Mouse (Mus musculus): ENCODE results near the gene 1600012H06Rik. TPM values are rescaled to one million over a fixed set of nuclear protein-coding genes. Genes with fewer than 3 reads are reported as not detected.
A peak's percentile ranks its signal among the peaks of the same experiment; 100 is the strongest.
"Not testable (repeated sequence)": the region's sequence is repeated elsewhere in the genome, so short reads cannot be mapped to it uniquely, and the experiment has no call there.

The 1600012H06Rik gene
- polyA plus RNA-seq, 1 experiment from 2014 or later = 33.1 TPM

GRCm38 (mm10) chr17:14993139-14993832 lies 50.3 kb downstream of the 1600012H06Rik start:
- ATAC-seq = peak; percentile 93
- not testable (repeated sequence) for H3K27ac ChIP-seq (ENCODE audit: low read length); H3K36me3 ChIP-seq (ENCODE audit: control insufficient read depth, insufficient read depth); H3K9ac ChIP-seq (replicated peaks; ENCODE audit: low read depth, low read length); H3K9me3 ChIP-seq (ENCODE audit: control insufficient read depth, low read length); H3K4me3 ChIP-seq (replicated peaks; ENCODE audit: low read length); H3K4me2 ChIP-seq (ENCODE audit: low read length); H3K27me3 ChIP-seq (replicated peaks; ENCODE audit: control insufficient read depth, insufficient read depth, low read length); H3K4me1 ChIP-seq (replicated peaks; ENCODE audit: control insufficient read depth, insufficient read depth, low read length)
- WGBS = no CpG with 5 or more reads among the region's 47 CpGs

DNA sequence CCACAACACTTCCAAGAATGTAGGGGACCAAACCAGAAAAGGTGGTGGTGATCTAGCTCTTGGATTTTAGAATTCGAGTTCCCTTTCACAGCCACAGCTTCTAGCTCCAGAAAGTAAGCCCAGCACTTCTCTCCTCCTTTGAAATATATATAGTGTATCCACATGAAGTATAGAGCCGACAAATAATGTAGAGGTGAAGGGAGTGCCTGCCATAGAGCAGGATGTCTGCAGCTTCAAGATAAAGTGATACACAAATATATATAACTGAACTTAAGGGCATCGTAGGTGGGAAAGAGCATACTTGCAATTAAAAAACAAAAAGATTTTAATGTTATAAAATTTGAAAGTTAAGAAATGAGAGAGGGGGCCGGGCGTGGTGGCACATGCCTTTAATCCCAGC lies 51.2 kb downstream of the 1600012H06Rik start:
- H3K27me3 ChIP-seq (replicated peaks; ENCODE audit: control insufficient read depth, insufficient read depth, low read length); H3K36me3 ChIP-seq (ENCODE audit: control insufficient read depth, insufficient read depth); H3K4me3 ChIP-seq (replicated peaks; ENCODE audit: low read length); H3K4me2 ChIP-seq (ENCODE audit: low read length); H3K9ac ChIP-seq (replicated peaks; ENCODE audit: low read depth, low read length); ATAC-seq; H3K9me3 ChIP-seq (ENCODE audit: control insufficient read depth, low read length); H3K27ac ChIP-seq (ENCODE audit: low read length); H3K4me1 ChIP-seq (replicated peaks; ENCODE audit: control insufficient read depth, insufficient read depth, low read length): not testable (repeated sequence)
- WGBS = no CpG with 5 or more reads among the region's 5 CpGs

DNA sequence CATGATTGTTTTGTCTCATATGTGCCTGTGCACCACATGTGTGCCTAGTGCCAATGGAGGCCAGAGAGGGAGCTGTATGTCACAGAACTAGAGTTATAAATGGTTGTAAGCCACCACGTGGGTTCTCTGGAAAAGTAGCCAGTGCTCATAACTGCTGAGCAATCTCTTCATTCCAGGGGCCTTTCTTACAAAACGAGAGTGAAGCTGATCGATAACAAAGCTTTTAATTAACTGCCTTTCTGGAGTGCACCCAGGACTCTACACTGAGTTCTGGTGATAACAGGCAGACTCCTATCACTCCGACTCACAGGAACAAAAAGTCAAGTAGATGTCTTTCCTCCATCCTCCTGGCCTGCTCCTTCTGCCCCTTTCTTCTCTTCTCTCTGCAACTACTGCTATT lies 57.1 kb downstream of the 1600012H06Rik start:
- H3K4me2 ChIP-seq (ENCODE audit: low read length); H3K9ac ChIP-seq (replicated peaks; ENCODE audit: low read depth, low read length); H3K9me3 ChIP-seq (ENCODE audit: control insufficient read depth, low read length); H3K4me3 ChIP-seq (replicated peaks; ENCODE audit: low read length); ATAC-seq; H3K4me1 ChIP-seq (replicated peaks; ENCODE audit: control insufficient read depth, insufficient read depth, low read length); H3K27me3 ChIP-seq (replicated peaks; ENCODE audit: control insufficient read depth, insufficient read depth, low read length); H3K36me3 ChIP-seq (ENCODE audit: control insufficient read depth, insufficient read depth); H3K27ac ChIP-seq (ENCODE audit: low read length): not testable (repeated sequence)
- no CpG with 5 or more reads among the region's 4 CpGs for WGBS

- H3K4me2 ChIP-seq (ENCODE audit: low read length); ATAC-seq; H3K27ac ChIP-seq (ENCODE audit: low read length); H3K9ac ChIP-seq (replicated peaks; ENCODE audit: low read depth, low read length); H3K4me1 ChIP-seq (replicated peaks; ENCODE audit: control insufficient read depth, insufficient read depth, low read length); H3K4me3 ChIP-seq (replicated peaks; ENCODE audit: low read length); H3K27me3 ChIP-seq (replicated peaks; ENCODE audit: control insufficient read depth, insufficient read depth, low read length); H3K9me3 ChIP-seq (ENCODE audit: control insufficient read depth, low read length); H3K36me3 ChIP-seq (ENCODE audit: control insufficient read depth, insufficient read depth): not testable (repeated sequence)
- WGBS = no CpG with 5 or more reads among the region's 3 CpGs
These were observed 66.1 kb downstream of the 1600012H06Rik start for GRCm38 (mm10) chr17:15009088-15009487.

Other genes starting within 250 kb of the 1600012H06Rik start
- gene Thbs2, start 248.9 kb upstream of the 1600012H06Rik start, polyA plus RNA-seq (2015; fragmentation: Nextera tagmentation; extraction: Ambion mirVana) = 1.1 and 4.4 TPM in 2 replicates
- gene Wdr27, start within 50 bp of the 1600012H06Rik start, polyA plus RNA-seq (2015; fragmentation: Nextera tagmentation; extraction: Ambion mirVana) = 6.3 and 7.5 TPM in 2 replicates
- 15.1 and 15.3 TPM in 2 replicates for gene Phf10, start 18.1 kb downstream of the 1600012H06Rik start, polyA plus RNA-seq (2015; fragmentation: Nextera tagmentation; extraction: Ambion mirVana)
- gene 9030025P20Rik, start 35.3 kb downstream of the 1600012H06Rik start, polyA plus RNA-seq (2015; fragmentation: Nextera tagmentation; extraction: Ambion mirVana) = 6.9 and 7.5 TPM in 2 replicates
- 0.47 and 0.86 TPM in 2 replicates for gene Gm3417, start 35.6 kb downstream of the 1600012H06Rik start, polyA plus RNA-seq (2015; fragmentation: Nextera tagmentation; extraction: Ambion mirVana)
- 8.5 and 9.9 TPM in 2 replicates for gene Gm3435, start 67.0 kb downstream of the 1600012H06Rik start, polyA plus RNA-seq (2015; fragmentation: Nextera tagmentation; extraction: Ambion mirVana)
- 73.3 and 86.6 TPM in 2 replicates for gene Ermard, start 98.0 kb downstream of the 1600012H06Rik start, polyA plus RNA-seq (2015; fragmentation: Nextera tagmentation; extraction: Ambion mirVana)
- not detected in 2 replicates for gene Tcte3, start 98.3 kb downstream of the 1600012H06Rik start, polyA plus RNA-seq (2015; fragmentation: Nextera tagmentation; extraction: Ambion mirVana)
- 5.1 TPM in 2 replicates for gene Gm3448, start 98.4 kb downstream of the 1600012H06Rik start, polyA plus RNA-seq (2015; fragmentation: Nextera tagmentation; extraction: Ambion mirVana)